Mouse (Mus musculus): ENCODE measurements around the gene Pheta2. TPM values are rescaled to one million over a fixed set of nuclear protein-coding genes. Genes with fewer than 3 reads are reported as not detected.
"Not testable (repeated sequence)": the region's sequence is repeated elsewhere in the genome, so short reads cannot be mapped to it uniquely, and the experiment has no call there.

Pheta2 gene
- polyA plus RNA-seq, 1 experiment: 22.5 TPM

DNA sequence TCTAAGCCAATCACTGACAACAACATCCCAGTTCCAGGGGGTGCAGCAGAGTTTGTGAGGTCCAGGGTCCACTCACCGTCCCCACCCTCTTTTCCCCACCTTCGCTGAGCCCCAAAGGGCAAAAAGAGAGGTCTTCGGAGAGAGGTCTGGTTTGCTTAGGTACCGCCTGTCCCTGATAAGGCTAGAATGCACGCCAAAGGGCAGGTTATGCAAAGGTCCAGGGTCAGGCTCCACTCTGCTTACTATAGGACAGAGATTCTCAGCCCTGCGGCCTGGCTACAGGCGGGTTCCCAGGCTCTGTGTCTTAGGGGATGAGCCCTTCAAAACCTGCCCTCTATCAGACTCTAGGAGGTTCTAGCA lies 40.7 kb downstream of the Pheta2 start:
- Histone ChIP-seq H3K4me1 (ENCODE audit: control insufficient read depth, insufficient read depth, low read length) (no peaks in the 10 kb centered on the region; the same call in 1 of the 2 replicates), H3K27ac (ENCODE audit: control insufficient read depth, insufficient read depth, low read depth, low read length, poor library complexity) (peak overlapping the region; percentile 72; the same call in 1 of the 2 replicates), H3K4me3 (replicated peaks; ENCODE audit: control insufficient read depth, low read depth, low read length) (no peak overlapping the region)
- TF ChIP-seq CTCF (IDR thresholded peaks at IDR 0.05; ENCODE audit: control insufficient read depth, insufficient read depth, low read length) (no peak), POLR2A (IDR thresholded peaks at IDR 0.05; ENCODE audit: borderline replicate concordance, control insufficient read depth, low read depth, low read length) (no peak)
- 36% methylated on average over 7 of the region's 7 CpGs for WGBS

GRCm38 (mm10) chr15:82379871-82380713 lies 41.4 kb downstream of the Pheta2 start, which contains the start of gene Cyp2d22:
TSS of gene Cyp2d22 (minus strand) at chr15:82380260.
- Histone ChIP-seq H3K27ac (ENCODE audit: control insufficient read depth, insufficient read depth, low read depth, low read length, poor library complexity) (peak within 1 kb of the TSS; percentile 72; the same call in 1 of the 2 replicates), H3K4me1 (ENCODE audit: control insufficient read depth, insufficient read depth, low read length) (no peaks in the 10 kb centered on the region; the same call in 1 of the 2 replicates), H3K4me3 (replicated peaks; ENCODE audit: control insufficient read depth, low read depth, low read length) (peak within 1 kb of the TSS; percentile 67)
- 5% methylated on average over 18 of the region's 24 CpGs for WGBS
- no peak for TF ChIP-seq POLR2A (IDR thresholded peaks at IDR 0.05; ENCODE audit: borderline replicate concordance, control insufficient read depth, low read depth, low read length)
- no peak for TF ChIP-seq CTCF (IDR thresholded peaks at IDR 0.05; ENCODE audit: control insufficient read depth, insufficient read depth, low read length)

- TF ChIP-seq POLR2A (IDR thresholded peaks at IDR 0.05; ENCODE audit: borderline replicate concordance, control insufficient read depth, low read depth, low read length) (no peak), CTCF (IDR thresholded peaks at IDR 0.05; ENCODE audit: control insufficient read depth, insufficient read depth, low read length) (no peak)
- no peak overlapping the region; the same call in 1 of the 2 replicates for H3K27ac ChIP-seq (ENCODE audit: control insufficient read depth, insufficient read depth, low read depth, low read length, poor library complexity)
- H3K4me3 ChIP-seq (replicated peaks; ENCODE audit: control insufficient read depth, low read depth, low read length): no peak overlapping the region
- WGBS: 49% methylated on average over 7 of the region's 7 CpGs
- H3K4me1 ChIP-seq (ENCODE audit: control insufficient read depth, insufficient read depth, low read length): no peaks in the 10 kb centered on the region; the same call in 1 of the 2 replicates
Measured at GRCm38 (mm10) chr15:82380714-82381062, 41.9 kb downstream of the Pheta2 start.

DNA sequence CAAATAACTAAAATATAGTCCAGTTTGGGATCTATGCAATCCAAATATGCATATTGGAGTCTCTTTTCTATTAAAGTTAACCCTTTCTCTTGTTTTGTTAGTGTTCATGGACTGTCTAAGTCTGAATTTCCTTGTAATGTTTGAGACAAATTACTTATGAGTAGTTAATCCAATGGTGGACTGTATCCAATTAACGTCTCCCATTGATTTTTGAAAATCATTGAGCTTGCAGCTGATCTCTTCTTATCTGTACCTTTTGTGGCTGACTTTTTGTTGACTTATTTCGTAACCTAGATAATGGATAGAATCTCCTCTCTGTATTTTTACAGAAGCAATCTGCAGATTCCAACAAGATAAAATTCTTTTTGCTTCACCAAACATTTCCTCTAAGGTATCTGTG lies 43.7 kb downstream of the Pheta2 start:
- no peak overlapping the region for H3K27ac ChIP-seq (ENCODE audit: control insufficient read depth, insufficient read depth, low read depth, low read length, poor library complexity)
- no peak overlapping the region for H3K4me3 ChIP-seq (replicated peaks; ENCODE audit: control insufficient read depth, low read depth, low read length)
- 79% methylated on average over 2 of the region's 2 CpGs for WGBS
- no peaks in the 10 kb centered on the region; the same call in 1 of the 2 replicates for H3K4me1 ChIP-seq (ENCODE audit: control insufficient read depth, insufficient read depth, low read length)
- TF ChIP-seq POLR2A (IDR thresholded peaks at IDR 0.05; ENCODE audit: borderline replicate concordance, control insufficient read depth, low read depth, low read length): no peak
- TF ChIP-seq CTCF (IDR thresholded peaks at IDR 0.05; ENCODE audit: control insufficient read depth, insufficient read depth, low read length): no peak

DNA sequence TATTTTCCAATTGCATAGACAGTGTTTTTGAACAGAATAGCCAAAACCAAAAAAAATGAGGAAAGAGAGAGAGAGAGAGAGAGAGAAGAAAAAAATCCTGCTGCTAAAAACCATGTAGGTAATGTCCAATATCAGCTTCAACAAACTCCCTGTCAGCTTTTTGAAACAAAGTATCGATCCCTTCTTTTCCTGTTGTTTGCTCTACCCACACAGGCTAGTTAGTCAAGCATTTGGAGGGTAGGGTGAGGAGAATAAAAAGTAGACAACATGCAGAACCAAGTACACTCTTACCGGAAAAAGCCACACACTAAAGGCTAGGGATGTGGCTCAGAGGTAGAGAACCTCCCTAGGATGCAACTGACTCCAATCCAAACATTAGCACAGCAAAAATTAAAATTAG lies 47.0 kb downstream of the Pheta2 start:
- H3K27ac ChIP-seq (ENCODE audit: control insufficient read depth, insufficient read depth, low read depth, low read length, poor library complexity): no peak overlapping the region
- WGBS: 76% methylated on average over 2 of the region's 2 CpGs
- TF ChIP-seq CTCF (IDR thresholded peaks at IDR 0.05; ENCODE audit: control insufficient read depth, insufficient read depth, low read length): no peak
- TF ChIP-seq POLR2A (IDR thresholded peaks at IDR 0.05; ENCODE audit: borderline replicate concordance, control insufficient read depth, low read depth, low read length): no peak
- no peaks in the 10 kb centered on the region; the same call in 1 of the 2 replicates for H3K4me1 ChIP-seq (ENCODE audit: control insufficient read depth, insufficient read depth, low read length)
- H3K4me3 ChIP-seq (replicated peaks; ENCODE audit: control insufficient read depth, low read depth, low read length): no peak overlapping the region

GRCm38 (mm10) chr15:82389916-82390315 lies 51.2 kb downstream of the Pheta2 start:
- not testable (repeated sequence) for H3K4me1 ChIP-seq (ENCODE audit: control insufficient read depth, insufficient read depth, low read length); H3K27ac ChIP-seq (ENCODE audit: control insufficient read depth, insufficient read depth, low read depth, low read length, poor library complexity); H3K4me3 ChIP-seq (replicated peaks; ENCODE audit: control insufficient read depth, low read depth, low read length)
- 81% methylated on average over 10 of the region's 10 CpGs for WGBS

GRCm38 (mm10) chr15:82393922-82394321 lies 55.2 kb downstream of the Pheta2 start, which contains the start of gene Cyp2d11:
TSS of gene Cyp2d11 (minus strand) at chr15:82394022.
- not testable (repeated sequence) for H3K27ac ChIP-seq (ENCODE audit: control insufficient read depth, insufficient read depth, low read depth, low read length, poor library complexity); H3K4me1 ChIP-seq (ENCODE audit: control insufficient read depth, insufficient read depth, low read length); H3K4me3 ChIP-seq (replicated peaks; ENCODE audit: control insufficient read depth, low read depth, low read length)
- WGBS: 82% methylated on average over 2 of the region's 2 CpGs

Other genes with a start within 250 kb of the Pheta2 start
- gene Ccdc134, start 211.0 kb upstream of the Pheta2 start, polyA plus RNA-seq (2011; ENCODE audit: insufficient read depth, insufficient read length, low replicate concordance, missing spikeins): 23.8 and 28.2 TPM in 2 replicates
- 19.3 and 46.3 TPM in 2 replicates for gene Srebf2, start 191.8 kb upstream of the Pheta2 start, polyA plus RNA-seq (2011; ENCODE audit: insufficient read depth, insufficient read length, low replicate concordance, missing spikeins)
- gene Shisa8, start 126.1 kb upstream of the Pheta2 start, polyA plus RNA-seq (2011; ENCODE audit: insufficient read depth, insufficient read length, low replicate concordance, missing spikeins): 0.77 and 1.9 TPM in 2 replicates
- 12.1 and 24.9 TPM in 2 replicates for gene Tnfrsf13c, start 114.6 kb upstream of the Pheta2 start, polyA plus RNA-seq (2011; ENCODE audit: insufficient read depth, insufficient read length, low replicate concordance, missing spikeins)
- gene Cenpm, start 94.2 kb upstream of the Pheta2 start, polyA plus RNA-seq (2011; ENCODE audit: insufficient read depth, insufficient read length, low replicate concordance, missing spikeins): 19.5 and 21.2 TPM in 2 replicates
- not detected in 2 replicates for gene 1500009C09Rik, start 86.5 kb upstream of the Pheta2 start, polyA plus RNA-seq (2011; ENCODE audit: insufficient read depth, insufficient read length, low replicate concordance, missing spikeins)
- 2.0 TPM in 1 of 2 replicates, not detected in the other for gene Sept3, start 64.0 kb upstream of the Pheta2 start, polyA plus RNA-seq (2011; ENCODE audit: insufficient read depth, insufficient read length, low replicate concordance, missing spikeins)
- not detected in 2 replicates for gene Wbp2nl, start 40.0 kb upstream of the Pheta2 start, polyA plus RNA-seq (2011; ENCODE audit: insufficient read depth, insufficient read length, low replicate concordance, missing spikeins)
- gene Naga, start within 50 bp of the Pheta2 start, polyA plus RNA-seq (2011; ENCODE audit: insufficient read depth, insufficient read length, low replicate concordance, missing spikeins): 35.6 and 49.3 TPM in 2 replicates
- gene Smdt1, start within 50 bp of the Pheta2 start, polyA plus RNA-seq (2011; ENCODE audit: insufficient read depth, insufficient read length, low replicate concordance, missing spikeins): 121 and 216 TPM in 2 replicates
- gene Ndufa6, start 15.4 kb downstream of the Pheta2 start, polyA plus RNA-seq (2011; ENCODE audit: insufficient read depth, insufficient read length, low replicate concordance, missing spikeins): 120 and 208 TPM in 2 replicates
- 5.2 and 7.2 TPM in 2 replicates for gene Cyp2d22, start 41.3 kb downstream of the Pheta2 start, polyA plus RNA-seq (2011; ENCODE audit: insufficient read depth, insufficient read length, low replicate concordance, missing spikeins)
- gene Cyp2d11, start 55.1 kb downstream of the Pheta2 start, polyA plus RNA-seq (2011; ENCODE audit: insufficient read depth, insufficient read length, low replicate concordance, missing spikeins): not detected in 2 replicates
- gene Cyp2d10, start 68.3 kb downstream of the Pheta2 start, polyA plus RNA-seq (2011; ENCODE audit: insufficient read depth, insufficient read length, low replicate concordance, missing spikeins): 1.4 and 3.4 TPM in 2 replicates
- gene Cyp2d9, start 94.5 kb downstream of the Pheta2 start, polyA plus RNA-seq (2011; ENCODE audit: insufficient read depth, insufficient read length, low replicate concordance, missing spikeins): 1.3 and 5.0 TPM in 2 replicates
- gene Cyp2d12, start 216.1 kb downstream of the Pheta2 start, polyA plus RNA-seq (2011; ENCODE audit: insufficient read depth, insufficient read length, low replicate concordance, missing spikeins): not detected in 2 replicates

Data from bone marrow, adult 2 months (tissue).